Mouse (Mus musculus): ENCODE measurements around the gene Btbd35f20. TPM values are rescaled to one million over a fixed set of nuclear protein-coding genes. Genes with fewer than 3 reads are reported as not detected.
"Not testable (repeated sequence)": the region's sequence is repeated elsewhere in the genome, so short reads cannot be mapped to it uniquely, and the experiment has no call there.

Btbd35f20 gene
- polyA plus RNA-seq (2015; fragmentation: Nextera tagmentation; extraction: Ambion mirVana) = not detected in 2 replicates

DNA sequence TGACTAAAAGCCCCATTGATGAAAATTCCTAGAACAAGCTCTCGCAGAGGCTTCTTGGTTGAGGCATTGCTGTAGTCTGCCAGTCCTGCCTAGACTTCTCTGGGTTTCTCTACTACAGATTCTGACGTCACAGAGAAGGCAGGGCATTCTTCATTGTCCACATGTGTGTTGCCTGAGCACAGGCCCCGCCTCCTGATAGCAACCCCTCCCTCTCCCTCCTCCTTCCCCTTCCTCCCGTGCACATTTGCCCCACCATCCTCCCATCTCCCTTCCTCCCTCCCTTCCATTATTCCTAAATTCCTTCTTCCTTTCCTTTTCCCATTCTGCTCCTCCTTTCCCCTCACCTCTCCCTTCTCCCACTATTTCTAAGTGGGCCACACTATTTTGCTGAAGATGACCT, at the start of gene Btbd35f20:
Gene Btbd35f20, minus strand, starts transcription at position 101 of the 400 bp plus-strand sequence.
- H3K9me3 ChIP-seq (replicated peaks); H3K9ac ChIP-seq; H3K27ac ChIP-seq; H3K4me1 ChIP-seq (replicated peaks); H3K36me3 ChIP-seq; H3K27me3 ChIP-seq; H3K4me2 ChIP-seq; H3K4me3 ChIP-seq; ATAC-seq (replicated peaks; ENCODE audit: insufficient number of reproducible peaks, insufficient read depth, low FRiP score, low read depth): not testable (repeated sequence)
- no CpG with 5 or more reads among the region's 4 CpGs for WGBS

Other genes with a start within 250 kb of the Btbd35f20 start
- gene Btbd35f28, start 94.7 kb downstream of the Btbd35f20 start, polyA plus RNA-seq (2015; fragmentation: Nextera tagmentation; extraction: Ambion mirVana) = not detected in 2 replicates
- gene Btbd35f17, start 79.4 kb upstream of the Btbd35f20 start, polyA plus RNA-seq (2015; fragmentation: Nextera tagmentation; extraction: Ambion mirVana) = not detected in 2 replicates

All from heart, embryonic 15.5 days (tissue).